Mouse (Mus musculus): ENCODE data around the gene Tmcc3.

Tmcc3 gene

GRCm38 (mm10) chr10:94332358-94333137 is 20.8 kb downstream of the Tmcc3 start:
- DNase-seq (ENCODE audit: low spot score in 2 of 2) = no peak

GRCm38 (mm10) chr10:94333328-94333727 is 21.6 kb downstream of the Tmcc3 start:
- no peak for DNase-seq (ENCODE audit: low spot score in 2 of 2)

- no peak for DNase-seq (ENCODE audit: low spot score in 2 of 2)
These were observed 23.3 kb downstream of the Tmcc3 start for GRCm38 (mm10) chr10:94335047-94335446.

DNA sequence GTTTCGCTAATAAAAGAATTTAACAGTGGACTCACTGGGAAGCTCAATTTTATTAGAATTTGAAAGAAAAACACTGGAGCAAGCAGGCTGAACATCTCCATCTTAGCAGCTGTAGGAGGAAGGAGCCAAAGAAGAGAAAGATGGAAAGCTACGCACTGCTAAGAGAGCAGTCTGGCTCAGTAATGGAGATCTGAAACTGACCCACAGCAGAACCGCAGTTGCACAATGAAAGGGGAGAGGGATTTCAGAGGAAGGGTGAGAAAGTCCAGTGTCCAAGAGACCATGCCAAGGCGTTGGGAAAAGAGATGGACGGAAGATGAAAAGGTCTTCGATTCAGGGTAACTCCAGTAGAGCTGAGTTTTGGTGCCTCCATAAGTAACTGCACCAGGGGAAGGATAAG is 24.3 kb downstream of the Tmcc3 start:
- DNase-seq (ENCODE audit: low spot score in 2 of 2) = no peak

GRCm38 (mm10) chr10:94341501-94341900 is 29.8 kb downstream of the Tmcc3 start:
- no peak for DNase-seq (ENCODE audit: low spot score in 2 of 2)

DNA sequence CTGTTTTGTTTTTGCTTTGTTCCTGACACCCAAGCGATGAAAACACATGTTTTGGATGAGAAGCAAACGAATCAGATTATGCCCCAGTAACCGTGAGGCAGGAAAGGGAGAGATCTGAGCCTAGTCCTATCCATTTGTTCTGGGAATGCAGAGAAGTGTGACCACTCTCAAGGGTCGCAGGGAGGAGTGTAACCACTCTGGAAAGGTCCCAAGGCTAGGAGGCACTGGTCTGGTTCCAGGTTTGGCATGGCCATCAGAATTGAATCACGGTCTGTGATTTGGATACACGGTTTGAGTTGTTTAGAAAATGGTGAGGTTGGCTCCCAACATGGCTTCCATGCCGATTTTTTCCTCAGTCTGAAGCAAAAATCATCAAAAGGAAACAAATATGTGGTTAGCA is 30.5 kb downstream of the Tmcc3 start:
- no peak for DNase-seq (ENCODE audit: low spot score in 2 of 2)

DNA sequence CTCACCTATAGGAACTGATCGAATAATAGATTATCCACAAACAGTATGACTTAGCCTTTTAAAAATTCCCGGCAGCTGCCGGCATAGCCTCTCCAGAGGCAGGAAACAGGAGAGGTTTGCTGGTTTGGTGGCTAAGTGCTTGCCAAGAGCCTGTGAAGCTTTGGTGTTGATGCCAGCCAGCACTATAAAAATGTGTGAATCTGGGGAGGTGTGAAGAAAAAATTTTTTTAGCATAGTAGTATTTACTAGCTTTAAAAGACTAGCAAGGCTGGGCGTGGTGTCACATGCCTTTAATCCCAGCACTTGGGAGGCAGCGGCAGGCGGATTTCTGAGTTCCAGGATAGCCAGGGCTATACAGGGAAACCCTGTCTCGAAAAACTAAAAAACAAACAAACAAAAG is 31.8 kb downstream of the Tmcc3 start:
- DNase-seq (ENCODE audit: low spot score in 2 of 2) = peak in 1 of 2 experiments; percentile 45

- DNase-seq (ENCODE audit: low spot score in 2 of 2) = no peak
These were observed 33.1 kb downstream of the Tmcc3 start for GRCm38 (mm10) chr10:94344631-94345417.

DNA sequence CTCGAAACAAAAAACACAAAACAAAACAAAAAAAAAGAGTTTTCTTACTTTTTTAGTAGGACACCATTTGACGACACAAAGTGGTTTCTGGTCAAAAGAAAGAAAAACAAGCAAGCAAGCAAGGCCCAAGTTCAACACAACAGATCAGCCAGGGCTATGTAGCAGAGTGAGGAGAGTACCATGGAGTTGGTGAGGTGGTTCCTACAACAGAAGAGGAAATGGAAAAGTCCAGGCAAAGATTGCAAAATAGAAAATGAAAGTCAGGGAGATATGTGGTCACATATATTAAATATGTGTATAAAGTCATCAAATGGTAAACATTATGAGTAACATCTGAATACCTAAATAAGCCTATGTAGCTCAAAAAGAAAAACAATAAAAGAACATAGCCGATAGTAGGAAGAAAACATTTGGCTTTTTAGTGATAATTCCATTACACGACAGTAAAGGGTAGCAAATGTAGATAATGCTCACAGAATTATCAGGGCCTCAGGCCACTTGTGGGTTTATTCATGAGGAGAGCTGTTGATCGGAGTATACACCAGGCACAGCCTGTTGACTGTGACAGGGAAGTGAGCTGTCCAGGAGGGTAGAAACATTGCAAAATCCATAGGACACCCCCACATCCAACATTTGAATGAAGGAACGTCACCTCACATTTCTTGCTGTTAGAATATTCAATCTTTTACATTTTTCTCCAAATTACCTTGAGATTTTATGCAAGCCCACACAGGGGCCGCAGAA is 33.9 kb downstream of the Tmcc3 start:
- no peak for DNase-seq (ENCODE audit: low spot score in 2 of 2)

DNA sequence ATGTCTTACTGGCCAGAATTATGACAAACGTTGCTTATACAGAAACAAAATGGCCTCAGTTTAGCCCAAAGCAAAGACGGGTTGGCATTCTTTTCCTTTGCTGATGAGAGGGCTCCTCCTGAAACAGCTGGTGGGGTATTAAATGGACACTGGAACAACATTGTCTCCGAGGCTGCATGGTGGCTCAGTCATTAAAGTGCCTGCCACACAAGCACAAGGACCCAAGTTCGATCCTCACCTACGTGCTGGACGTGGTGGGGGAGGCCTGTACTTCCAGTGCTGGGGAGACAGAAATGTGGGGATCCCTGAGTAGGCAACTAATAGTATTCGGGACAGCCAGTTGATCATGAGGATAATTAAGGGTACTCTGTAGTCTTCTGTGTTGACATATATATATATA is 34.8 kb downstream of the Tmcc3 start:
- DNase-seq (ENCODE audit: low spot score in 2 of 2) = no peak

- no peak for DNase-seq (ENCODE audit: low spot score in 2 of 2)
These were observed 35.5 kb downstream of the Tmcc3 start for GRCm38 (mm10) chr10:94347296-94347695.

- no peak for DNase-seq (ENCODE audit: low spot score in 2 of 2)
These were observed 36.2 kb downstream of the Tmcc3 start for GRCm38 (mm10) chr10:94347959-94348358.

GRCm38 (mm10) chr10:94350207-94350606 is 38.5 kb downstream of the Tmcc3 start:
- DNase-seq (ENCODE audit: low spot score in 2 of 2) = no peak

- no peak for DNase-seq (ENCODE audit: low spot score in 2 of 2)
These were observed 39.3 kb downstream of the Tmcc3 start for GRCm38 (mm10) chr10:94350896-94351661.

- no peak for DNase-seq (ENCODE audit: low spot score in 2 of 2)
These were observed 40.6 kb downstream of the Tmcc3 start for GRCm38 (mm10) chr10:94352172-94352876.

DNA sequence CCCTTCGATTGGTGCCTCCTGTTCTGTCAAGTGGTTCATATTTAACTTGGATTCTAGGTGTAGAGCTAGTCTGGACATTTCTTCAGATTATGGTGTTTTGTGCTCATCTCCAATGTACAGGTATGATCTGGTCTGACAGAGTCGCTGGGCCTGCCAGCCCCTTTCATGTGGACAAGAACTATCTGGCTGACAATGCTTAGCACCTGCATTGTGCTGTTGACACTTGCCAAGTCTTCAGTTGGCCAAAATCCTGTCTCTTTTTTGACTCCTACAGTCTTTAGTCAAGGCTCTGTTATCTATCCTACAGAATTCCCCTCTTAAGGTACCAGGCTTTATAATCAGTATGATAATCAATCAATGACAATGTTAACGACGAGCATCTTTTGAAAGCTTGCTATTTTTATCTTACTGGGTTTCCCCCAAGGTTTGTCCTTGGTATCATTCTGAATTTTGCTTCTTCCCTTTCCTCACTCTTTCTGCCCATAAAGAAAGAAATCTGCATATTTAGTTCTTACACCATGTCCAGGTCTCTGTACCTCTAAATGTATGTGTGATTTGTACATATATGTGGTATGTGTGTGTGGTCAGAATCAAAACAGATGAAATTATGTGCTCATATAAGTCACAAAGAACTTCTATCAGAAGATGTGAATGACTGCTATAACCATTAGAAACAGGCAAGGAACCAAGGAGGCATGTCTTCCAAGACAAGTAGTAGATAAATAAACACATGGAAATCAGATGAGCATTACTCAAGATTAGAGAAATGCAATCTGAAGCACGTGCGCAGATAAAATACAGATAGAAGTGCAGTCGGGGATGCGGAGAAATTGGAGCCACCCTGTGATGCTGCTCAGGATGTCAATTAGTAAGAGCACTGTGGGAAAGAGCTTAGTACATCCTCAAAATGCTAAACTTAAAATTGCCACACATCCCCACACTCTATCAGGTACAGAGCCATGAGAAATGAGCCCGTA is 41.4 kb downstream of the Tmcc3 start:
- DNase-seq (ENCODE audit: low spot score in 2 of 2) = no peak

- DNase-seq (ENCODE audit: low spot score in 2 of 2) = no peak
These were observed 42.3 kb downstream of the Tmcc3 start for GRCm38 (mm10) chr10:94354005-94354404.

- no peak for DNase-seq (ENCODE audit: low spot score in 2 of 2)
These were observed 42.7 kb downstream of the Tmcc3 start for GRCm38 (mm10) chr10:94354427-94354826.

DNA sequence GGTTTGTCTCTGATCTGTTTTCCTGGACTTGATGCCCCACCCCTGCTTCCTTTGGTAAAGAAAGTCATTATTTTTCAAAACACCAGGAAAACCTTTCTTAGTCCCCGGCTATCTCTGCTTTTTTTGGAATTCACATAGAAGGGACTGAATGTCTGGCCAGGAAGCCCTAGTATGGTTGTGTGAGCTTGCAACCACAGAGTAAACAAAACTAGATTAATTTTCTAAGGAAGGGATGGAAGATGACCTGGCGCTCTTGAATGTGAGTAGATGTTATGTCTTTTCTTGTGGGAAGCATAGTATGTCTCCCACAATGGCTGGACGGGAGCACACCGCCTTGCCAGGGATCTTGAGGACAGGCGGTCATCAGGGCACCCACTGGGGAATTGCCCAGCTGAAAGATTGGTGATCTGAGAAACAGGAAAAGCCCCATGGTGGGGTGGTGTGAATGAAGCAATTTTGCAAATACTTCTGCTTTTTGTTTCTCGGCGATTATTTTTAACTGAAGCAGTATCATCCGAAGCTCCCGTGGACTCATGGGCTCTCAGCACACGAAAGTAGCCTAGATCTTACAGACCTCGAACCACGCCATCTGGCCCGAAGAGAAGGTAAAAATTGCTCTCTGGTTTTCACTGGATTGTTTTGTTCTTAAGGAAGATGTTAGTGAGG is 44.9 kb downstream of the Tmcc3 start:
- peak in 1 of 2 experiments; percentile 18 for DNase-seq (ENCODE audit: low spot score in 2 of 2)

Data from left cerebral cortex, adult 9 months (tissue).